In genomic region chr15:10951951-10952759, GRCm38 (mm10) we compare ENCODE assay signal across 9 mouse cellular contexts. TPM values are rescaled to one million over a fixed set of nuclear protein-coding genes. Genes with fewer than 3 reads are reported as not detected.
DNase-seq lines count a peak whose midpoint lies in the region; ATAC-seq and TF ChIP-seq lines count a peak whose summit lies in the region.
"Had no signal": no experiment of that assay in that cellular context is flagged by ENCODE, and none has a peak within 500 bp of the region (broad histone marks: within the 10 kb centered on the region; RNA-seq: fewer than 3 reads in every experiment).

Gene C1qtnf3, plus strand, starts transcription at chr15:10952332.

- CTCF ChIA-PET in Patski (lab: Charles Lee), result interaction anchor here (1.1 kb wide), 1 partner anchor 19 kb away, joined by 3 read pairs; no protein-coding TSS in a partner anchor

- H3K4me2 ChIP-seq in limb, embryonic 13.5 days (replicated peaks), result peak within 1 kb of the TSS; percentile 39
- no peak within 1 kb of the TSS for H3K4me2 ChIP-seq in forebrain, embryonic 13.5 days
- no peak within 1 kb of the TSS for H3K4me2 ChIP-seq in forebrain, embryonic 16.5 days (ENCODE audit: low read length)

- peak within 1 kb of the TSS; percentile 9; the same call in 1 of the 2 replicates for H3K27ac ChIP-seq in hindbrain, embryonic 10.5 days
- peak within 1 kb of the TSS; percentile 34 for H3K27ac ChIP-seq in limb, embryonic 13.5 days
- H3K27ac ChIP-seq in forebrain, embryonic 13.5 days, result no peak within 1 kb of the TSS
- H3K27ac ChIP-seq in forebrain, embryonic 16.5 days (ENCODE audit: low read length), result no peak within 1 kb of the TSS

- no peak for DNase-seq in cerebellum, adult 8-10 months
- DNase-seq in Patski (ENCODE audit: low read depth, low spot score), result no peak
- no peak for DNase-seq in hindbrain, embryonic 10.5 days (ENCODE audit: low spot score)
- DNase-seq in left cerebral cortex, adult 18-20 months (ENCODE audit: low spot score in 2 of 2), result no peak

- no peak for TF ChIP-seq CTCF in Patski (IDR thresholded peaks at IDR 0.05)

- H3K9me3 ChIP-seq in hindbrain, embryonic 10.5 days, result no peaks in the 10 kb centered on the region
- no peaks in the 10 kb centered on the region for H3K9me3 ChIP-seq in limb, embryonic 13.5 days
- H3K9me3 ChIP-seq in forebrain, embryonic 13.5 days (replicated peaks), result no peaks in the 10 kb centered on the region
- no peaks in the 10 kb centered on the region for H3K9me3 ChIP-seq in forebrain, embryonic 16.5 days (ENCODE audit: control insufficient read depth, low read length)

- H3K9ac ChIP-seq in limb, embryonic 13.5 days, result no peak within 1 kb of the TSS
- no peak within 1 kb of the TSS for H3K9ac ChIP-seq in forebrain, embryonic 13.5 days
- no peak within 1 kb of the TSS for H3K9ac ChIP-seq in forebrain, embryonic 16.5 days (replicated peaks; ENCODE audit: low read depth, low read length)

- peak; percentile 41; the same call in 1 of the 2 replicates for ATAC-seq in cerebellum, adult (ENCODE audit: insufficient number of reproducible peaks, low FRiP score, low TSS enrichment)
- peak; percentile 60 for ATAC-seq in Patski
- peak; percentile 70 for ATAC-seq in limb, embryonic 13.5 days (ENCODE audit: low FRiP score, low read depth)
- no peak for ATAC-seq in forebrain, embryonic 13.5 days
- ATAC-seq in forebrain, embryonic 16.5 days, result no peak

- H3K36me3 ChIP-seq in hindbrain, embryonic 10.5 days, result no peaks in the 10 kb centered on the region
- no peaks in the 10 kb centered on the region for H3K36me3 ChIP-seq in limb, embryonic 13.5 days
- no peaks in the 10 kb centered on the region for H3K36me3 ChIP-seq in forebrain, embryonic 13.5 days (ENCODE audit: poor library complexity, severe bottlenecking)
- H3K36me3 ChIP-seq in forebrain, embryonic 16.5 days (ENCODE audit: control insufficient read depth, insufficient read depth), result no peaks in the 10 kb centered on the region

- POLR2A ChIA-PET in Patski (lab: Charles Lee), result no interaction called here

- no peak within 1 kb of the TSS for H3K4me3 ChIP-seq in hindbrain, embryonic 10.5 days
- H3K4me3 ChIP-seq in limb, embryonic 13.5 days, result peak within 1 kb of the TSS; percentile 5; the same call in 1 of the 2 replicates
- H3K4me3 ChIP-seq in forebrain, embryonic 13.5 days, result no peak within 1 kb of the TSS
- no peak within 1 kb of the TSS for H3K4me3 ChIP-seq in forebrain, embryonic 16.5 days (replicated peaks; ENCODE audit: low read length)

- H3K27me3 ChIP-seq in Patski, result no peaks in the 10 kb centered on the region
- H3K27me3 ChIP-seq in hindbrain, embryonic 10.5 days (ENCODE audit: insufficient read depth, poor library complexity, severe bottlenecking), result no peaks in the 10 kb centered on the region
- H3K27me3 ChIP-seq in limb, embryonic 13.5 days, result no peaks in the 10 kb centered on the region
- no peaks in the 10 kb centered on the region for H3K27me3 ChIP-seq in forebrain, embryonic 13.5 days
- H3K27me3 ChIP-seq in forebrain, embryonic 16.5 days (replicated peaks; ENCODE audit: control insufficient read depth, insufficient read depth, low read length), result no peaks in the 10 kb centered on the region

- peaks cover 23% of the 10 kb centered on the region for H3K4me1 ChIP-seq in hindbrain, embryonic 10.5 days (replicated peaks)
- peaks cover 9% of the 10 kb centered on the region for H3K4me1 ChIP-seq in limb, embryonic 13.5 days
- no peaks in the 10 kb centered on the region for H3K4me1 ChIP-seq in forebrain, embryonic 13.5 days
- no peaks in the 10 kb centered on the region for H3K4me1 ChIP-seq in forebrain, embryonic 16.5 days (replicated peaks; ENCODE audit: control insufficient read depth, insufficient read depth, low read length)

- 76% methylated on average over 23 of the region's 23 CpGs for WGBS in hindbrain, embryonic 10.5 days
- WGBS in limb, embryonic 13.5 days, result 57% methylated on average over 23 of the region's 23 CpGs
- WGBS in forebrain, embryonic 13.5 days, result 78% methylated on average over 23 of the region's 23 CpGs
- 78% methylated on average over 23 of the region's 23 CpGs for WGBS in forebrain, embryonic 16.5 days

- in situ Hi-C loops in Patski (cut with MboI; ENCODE audit: low pct_unique_long_range_greater_than_20kb), result no loop called here

RNA-seq across cellular contexts. Expression of gene C1qtnf3, which starts in this region (rescaled TPM):
- 0.05 TPM for polyA plus RNA-seq in Patski (2021)
- polyA plus RNA-seq in hindbrain, embryonic 10.5 days (2016; fragmentation: Nextera tagmentation; extraction: Ambion mirVana), result 2.9 and 5.0 TPM in 2 replicates
- 37.8 and 44.4 TPM in 2 replicates for polyA plus RNA-seq in limb, embryonic 13.5 days (2015; fragmentation: Nextera tagmentation; extraction: Ambion mirVana)
- polyA plus RNA-seq in forebrain, embryonic 13.5 days (2015; fragmentation: Nextera tagmentation; extraction: Ambion mirVana), result 0.10 and 0.13 TPM in 2 replicates
- 0.18 and 1.8 TPM in 2 replicates for polyA plus RNA-seq in forebrain, embryonic 16.5 days (2015; fragmentation: Nextera tagmentation; extraction: Ambion mirVana)
- not detected for total RNA-seq in left cerebral cortex, adult 18-20 months (2021)
- total RNA-seq: liver, adult 2 months had no signal

Comparison
In these comparisons a context has a peak if more than half of its experiments do, and no peak if none do; other contexts are left out.
1. Peak in ATAC-seq in Patski; RNA of the gene not detected or under 1 TPM.
2. ATAC-seq: peak in cerebellum, adult (single experiment) and limb, embryonic 13.5 days (single experiment); none in forebrain, embryonic 13.5 days (single experiment) and forebrain, embryonic 16.5 days (single experiment).
3. H3K27ac ChIP-seq: peak in hindbrain, embryonic 10.5 days (single experiment) and limb, embryonic 13.5 days (single experiment); none in forebrain, embryonic 13.5 days (single experiment) and forebrain, embryonic 16.5 days (single experiment).